Mouse (Mus musculus): ENCODE measurements around the gene Sapcd1. TPM values are rescaled to one million over a fixed set of nuclear protein-coding genes. Genes with fewer than 3 reads are reported as not detected.

Gene Sapcd1
- under 1 TPM; 0.36 to 0.48 TPM for polyA plus RNA-seq (2017; shearing (Covaris generic))

GRCm38 (mm10) chr17:35027277-35028068, at the start of gene Sapcd1:
TSS of gene Sapcd1 (minus strand) at chr17:35028016.

DNA sequence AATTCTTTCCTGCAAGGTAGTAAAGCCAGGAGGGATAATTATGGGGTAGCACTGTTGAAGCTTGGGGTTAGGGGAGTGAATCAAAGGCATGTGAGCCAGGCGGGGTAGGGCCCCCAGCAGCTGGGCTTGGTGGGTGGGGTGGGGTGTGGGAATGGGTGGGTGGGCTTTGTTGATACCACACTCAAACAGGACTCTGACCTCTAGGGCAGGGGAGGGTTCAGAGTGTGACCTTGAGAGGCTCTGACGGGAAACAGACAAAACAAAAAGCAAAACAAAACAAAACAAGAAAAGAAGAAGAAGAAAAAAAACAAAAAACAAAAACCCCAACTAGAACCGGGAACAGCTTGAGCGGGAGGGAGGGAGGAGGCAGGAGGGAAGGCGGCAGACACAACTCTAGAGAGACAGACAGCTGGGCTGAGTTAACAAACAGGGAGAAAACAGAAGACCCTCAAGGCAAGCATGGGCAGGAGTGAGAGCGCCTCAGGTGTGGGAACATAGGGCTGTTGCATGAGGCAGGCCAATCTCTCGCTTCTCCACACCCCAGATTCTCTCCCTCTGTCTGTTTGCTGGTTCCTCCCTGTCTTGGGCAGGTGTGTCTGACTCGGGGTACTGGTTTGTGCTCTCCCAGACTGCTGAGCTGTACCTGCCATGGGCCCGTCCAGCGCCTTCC, 48.8 kb upstream of the Sapcd1 start, which contains the start of gene Ly6g6e:
Ly6g6e (plus strand) TSS at position 396 of the 670 bp plus-strand sequence.

DNA sequence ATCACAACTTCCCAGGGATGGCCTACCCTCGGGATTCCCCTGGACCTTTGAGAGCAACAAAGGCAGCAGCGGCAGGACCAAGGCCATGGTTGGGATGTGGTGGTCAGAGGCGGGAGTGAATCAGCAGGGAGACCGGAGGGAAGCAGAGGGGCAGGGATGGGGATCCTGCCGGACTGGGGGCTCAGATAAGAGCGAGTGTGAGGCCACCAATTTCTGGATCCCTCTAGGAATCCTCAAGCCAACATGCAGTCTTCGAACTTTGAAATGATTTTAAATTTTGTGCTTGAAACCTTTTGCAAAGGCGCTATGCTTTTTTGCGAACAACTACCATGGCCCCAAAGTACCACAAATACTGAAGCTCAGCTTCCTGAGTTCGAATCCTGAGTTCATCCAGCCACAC, 38.3 kb upstream of the Sapcd1 start, which contains the start of gene Mpig6b:
Mpig6b (minus strand) TSS at position 101 of the 400 bp plus-strand sequence.

GRCm38 (mm10) chr17:35064951-35065947, 37.4 kb upstream of the Sapcd1 start, which contains the start of gene Ly6g6c:
TSS of gene Ly6g6c (plus strand) at chr17:35065388.

DNA sequence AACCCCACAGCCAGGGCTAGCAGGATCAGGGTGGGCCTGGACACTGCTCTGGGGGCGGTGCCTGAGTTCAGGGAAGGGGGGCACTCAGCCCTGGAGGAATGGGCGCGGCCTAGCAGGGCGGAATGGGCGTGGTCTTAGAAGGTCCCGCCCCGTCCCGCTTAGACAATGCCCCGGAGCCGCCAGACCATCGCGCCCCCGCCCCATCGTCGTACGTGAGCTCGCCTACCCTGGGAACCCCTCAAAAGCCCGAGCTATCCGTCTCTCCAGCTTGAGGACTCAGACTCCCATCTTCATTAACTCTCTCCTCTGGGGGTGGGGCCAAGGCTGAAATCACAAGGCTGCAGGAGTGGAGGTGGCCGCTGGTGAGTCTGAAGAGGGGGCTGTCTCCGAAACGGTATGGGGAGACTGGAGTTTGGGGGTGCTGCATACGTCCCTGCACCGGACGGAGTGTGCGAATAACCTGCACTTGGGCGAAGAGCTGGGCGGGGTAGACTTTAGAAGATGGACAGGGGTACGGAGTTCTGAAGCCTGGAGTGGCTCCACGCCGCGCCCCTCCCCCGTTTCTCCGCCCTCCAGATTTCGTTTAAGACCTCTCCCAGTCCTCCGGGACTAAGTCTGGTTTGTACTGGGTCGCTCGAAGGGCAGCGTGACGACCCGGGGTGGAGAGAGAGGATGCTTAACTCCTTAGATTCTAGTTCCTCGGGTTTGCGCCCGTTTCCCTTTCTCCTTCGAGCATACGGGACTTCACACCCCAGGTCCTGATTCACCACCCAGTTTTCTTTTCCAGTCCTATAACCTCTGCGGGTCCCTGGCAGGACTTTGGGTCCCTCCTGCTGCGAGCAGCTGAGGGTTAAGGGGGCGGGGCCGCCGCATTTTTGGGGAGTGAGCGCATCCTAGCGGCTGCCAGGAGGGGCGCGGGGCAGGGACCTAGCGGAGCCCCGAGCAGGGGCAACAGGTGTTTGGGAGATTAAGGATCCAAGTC, 31.4 kb upstream of the Sapcd1 start, which contains the start of gene Ddah2:
Ddah2 (plus strand) TSS at position 125 of the 982 bp plus-strand sequence.

GRCm38 (mm10) chr17:35049561-35050016, 21.8 kb upstream of the Sapcd1 start, which contains the start of gene Clic1:
TSS of gene Clic1 (plus strand) at chr17:35049966.

DNA sequence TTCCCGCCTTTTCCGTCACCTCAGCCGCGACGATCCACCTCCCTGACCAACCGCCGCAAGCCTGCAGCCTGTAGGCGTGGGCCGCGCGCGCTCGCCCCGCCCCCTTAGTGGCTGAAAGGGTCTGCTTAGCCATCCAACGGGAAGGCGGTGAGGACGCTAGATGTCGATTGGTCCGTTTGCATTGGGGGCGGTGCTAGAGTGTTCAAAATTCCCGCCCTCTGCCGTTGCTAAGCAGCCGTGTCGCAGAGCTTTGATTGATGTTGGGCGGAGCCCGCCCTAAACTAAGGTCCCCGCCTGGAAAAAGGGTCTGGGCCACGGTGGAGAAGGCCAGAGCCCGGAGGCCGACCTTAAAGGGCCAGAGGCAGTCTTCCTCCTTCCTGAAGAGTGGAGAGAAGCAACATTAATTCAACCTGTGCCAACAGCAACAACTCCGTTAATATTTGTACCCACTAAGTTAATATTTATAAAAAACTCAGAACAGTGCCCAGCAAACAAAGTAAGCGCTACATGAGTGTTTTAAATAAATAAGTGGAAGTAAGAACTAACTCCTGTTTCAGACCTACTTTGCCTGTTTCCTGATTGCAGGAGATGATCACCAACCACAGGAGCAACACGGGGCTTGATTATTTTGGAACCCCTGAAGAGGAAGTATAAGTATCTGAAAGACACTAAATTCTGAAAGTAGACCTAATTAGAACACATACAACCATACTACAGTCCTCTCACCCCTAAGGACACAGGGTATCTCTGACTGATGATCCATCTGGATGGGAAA, 19.1 kb upstream of the Sapcd1 start, which contains the start of gene Msh5:
Msh5 (minus strand) TSS at position 65 of the 775 bp plus-strand sequence.

DNA sequence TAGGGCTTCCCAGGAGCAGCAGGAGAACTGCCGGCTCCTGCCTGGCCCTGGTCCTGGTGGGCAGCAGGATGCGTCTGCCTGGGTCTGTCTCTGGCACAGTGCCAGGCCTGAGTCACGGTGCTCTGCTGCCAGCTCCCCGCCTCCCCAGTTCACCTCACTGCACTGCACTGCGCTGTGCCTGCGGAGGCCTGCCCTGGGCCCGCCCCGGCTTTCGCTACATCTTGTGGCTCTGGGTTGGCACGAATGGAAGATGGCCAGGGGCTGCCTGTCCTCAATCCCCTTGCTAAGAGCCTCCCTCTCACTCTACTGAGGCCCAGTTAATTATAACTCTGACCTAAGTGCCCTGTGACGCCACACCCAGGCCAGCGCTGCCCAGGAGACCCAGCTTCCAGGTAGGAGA, 11.4 kb downstream of the Sapcd1 start, which contains the start of gene Vwa7:
Vwa7 (plus strand) TSS at position 204 of the 400 bp plus-strand sequence.

GRCm38 (mm10) chr17:35000717-35001451, 26.9 kb downstream of the Sapcd1 start, which contains the start of gene Vars:
TSS of gene Vars (plus strand) at chr17:35000987.

DNA sequence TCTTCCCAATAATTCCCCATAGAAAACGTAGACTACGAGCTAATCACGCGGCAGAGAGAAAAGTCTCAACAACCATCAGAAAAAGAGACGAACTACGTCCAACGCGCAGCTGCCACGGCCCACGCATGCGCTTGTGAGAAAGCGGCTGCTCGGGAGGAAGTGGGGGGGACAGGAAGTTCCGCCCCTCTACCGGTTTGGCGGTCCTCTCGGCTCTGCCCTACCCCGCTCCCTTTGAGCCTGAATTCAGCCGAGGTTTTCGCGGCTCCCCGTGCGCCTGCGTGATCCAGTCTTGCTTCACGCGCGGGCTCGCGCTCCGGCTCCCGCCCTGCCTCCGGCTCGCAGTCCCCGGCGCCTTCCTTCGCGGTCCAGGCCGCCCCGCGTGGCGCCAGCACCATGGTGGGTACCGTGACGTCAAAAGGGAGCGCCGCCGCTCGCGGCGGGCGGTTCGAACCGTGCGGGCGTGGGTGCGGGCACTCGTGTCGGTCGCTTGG, 46.1 kb downstream of the Sapcd1 start, which contains the start of gene Lsm2:
Lsm2 (plus strand) TSS at position 173 of the 491 bp plus-strand sequence.

Other genes with a start within 250 kb of the Sapcd1 start
- not detected for gene Cyp21a1, start 223.5 kb downstream of the Sapcd1 start, polyA plus RNA-seq (2017; shearing (Covaris generic))
- 10 to 100 TPM; 37.4 to 47.4 TPM for gene Stk19, start 191.1 kb downstream of the Sapcd1 start, polyA plus RNA-seq (2017; shearing (Covaris generic))
- 10 to 100 TPM; 47.0 to 49.6 TPM for gene Dxo, start 191.0 kb downstream of the Sapcd1 start, polyA plus RNA-seq (2017; shearing (Covaris generic))
- gene Skiv2l, start 177.8 kb downstream of the Sapcd1 start, polyA plus RNA-seq (2017; shearing (Covaris generic)), result 100 to 1,000 TPM in 1 of 2 experiments, 10 to 100 TPM in 1; 81.8 to 107 TPM
- 10 to 100 TPM; 37.9 to 46.0 TPM for gene Nelfe, start 177.6 kb downstream of the Sapcd1 start, polyA plus RNA-seq (2017; shearing (Covaris generic))
- 1 to 10 TPM; 1.8 to 8.9 TPM for gene Cfb, start 165.5 kb downstream of the Sapcd1 start, polyA plus RNA-seq (2017; shearing (Covaris generic))
- gene Zbtb12, start 148.5 kb downstream of the Sapcd1 start, polyA plus RNA-seq (2017; shearing (Covaris generic)), result under 1 TPM; 0.16 to 0.74 TPM
- gene Gm20547, start 146.0 kb downstream of the Sapcd1 start, polyA plus RNA-seq (2017; shearing (Covaris generic)), result not detected
- 1 to 10 TPM; 1.6 to 4.0 TPM for gene C2, start 129.8 kb downstream of the Sapcd1 start, polyA plus RNA-seq (2017; shearing (Covaris generic))
- 10 to 100 TPM; 60.3 to 72.7 TPM for gene Ehmt2, start 129.5 kb downstream of the Sapcd1 start, polyA plus RNA-seq (2017; shearing (Covaris generic))
- not detected for gene Slc44a4, start 113.5 kb downstream of the Sapcd1 start, polyA plus RNA-seq (2017; shearing (Covaris generic))
- gene Neu1, start 96.8 kb downstream of the Sapcd1 start, polyA plus RNA-seq (2017; shearing (Covaris generic)), result 10 to 100 TPM; 55.1 to 60.0 TPM
- 10 to 100 TPM in 1 of 2 experiments, under 1 TPM in 1; 0.70 to 78.1 TPM for gene Hspa1b, start 68.8 kb downstream of the Sapcd1 start, polyA plus RNA-seq (2017; shearing (Covaris generic))
- 1 to 10 TPM in 1 of 2 experiments, not detected in 1; 2.5 TPM for gene Gm20481, start 58.1 kb downstream of the Sapcd1 start, polyA plus RNA-seq (2017; shearing (Covaris generic))
- 10 to 100 TPM in 1 of 2 experiments, not detected in 1; 18.3 TPM for gene Hspa1a, start 55.9 kb downstream of the Sapcd1 start, polyA plus RNA-seq (2017; shearing (Covaris generic))
- under 1 TPM; 0.27 to 0.50 TPM for gene Hspa1l, start 55.3 kb downstream of the Sapcd1 start, polyA plus RNA-seq (2017; shearing (Covaris generic))
- 10 to 100 TPM; 79.0 to 93.1 TPM for gene Lsm2, start 46.2 kb downstream of the Sapcd1 start, polyA plus RNA-seq (2017; shearing (Covaris generic))
- 100 to 1,000 TPM; 126 to 153 TPM for gene Vars, start 27.0 kb downstream of the Sapcd1 start, polyA plus RNA-seq (2017; shearing (Covaris generic))
- gene Vwa7, start 11.4 kb downstream of the Sapcd1 start, polyA plus RNA-seq (2017; shearing (Covaris generic)), result under 1 TPM in 1 of 2 experiments, not detected in 1; 0.52 TPM
- 1 to 10 TPM in 1 of 2 experiments, under 1 TPM in 1; 0.87 to 2.6 TPM for gene Msh5, start 18.7 kb upstream of the Sapcd1 start, polyA plus RNA-seq (2017; shearing (Covaris generic))
- 100 to 1,000 TPM; 647 to 661 TPM for gene Clic1, start 21.9 kb upstream of the Sapcd1 start, polyA plus RNA-seq (2017; shearing (Covaris generic))
- gene Ddah2, start 31.0 kb upstream of the Sapcd1 start, polyA plus RNA-seq (2017; shearing (Covaris generic)), result 1 to 10 TPM in 1 of 2 experiments, under 1 TPM in 1; 0.83 to 2.7 TPM
- not detected for gene Ly6g6c, start 37.4 kb upstream of the Sapcd1 start, polyA plus RNA-seq (2017; shearing (Covaris generic))
- gene Mpig6b, start 38.2 kb upstream of the Sapcd1 start, polyA plus RNA-seq (2017; shearing (Covaris generic)), result not detected
- under 1 TPM in 1 of 2 experiments, not detected in 1; 0.15 TPM for gene Ly6g6e, start 48.9 kb upstream of the Sapcd1 start, polyA plus RNA-seq (2017; shearing (Covaris generic))
- gene Ly6g6d, start 50.0 kb upstream of the Sapcd1 start, polyA plus RNA-seq (2017; shearing (Covaris generic)), result not detected
- under 1 TPM in 1 of 2 experiments, not detected in 1; 0.26 TPM for gene Ly6g6f, start 57.6 kb upstream of the Sapcd1 start, polyA plus RNA-seq (2017; shearing (Covaris generic))
- gene Abhd16a, start 61.2 kb upstream of the Sapcd1 start, polyA plus RNA-seq (2017; shearing (Covaris generic)), result 10 to 100 TPM; 59.7 to 60.5 TPM
- gene Ly6g5c, start 80.3 kb upstream of the Sapcd1 start, polyA plus RNA-seq (2017; shearing (Covaris generic)), result under 1 TPM in 1 of 2 experiments, not detected in 1; 0.36 TPM
- 1 to 10 TPM; 3.4 to 9.5 TPM for gene Ly6g5b, start 87.4 kb upstream of the Sapcd1 start, polyA plus RNA-seq (2017; shearing (Covaris generic))
- gene Gpank1, start 93.4 kb upstream of the Sapcd1 start, polyA plus RNA-seq (2017; shearing (Covaris generic)), result 10 to 100 TPM; 53.8 to 59.4 TPM
- 100 to 1,000 TPM; 351 to 388 TPM for gene Csnk2b, start 94.0 kb upstream of the Sapcd1 start, polyA plus RNA-seq (2017; shearing (Covaris generic))
- 1 to 10 TPM in 1 of 2 experiments, under 1 TPM in 1; 0.88 to 2.4 TPM for gene D17H6S53E, start 98.4 kb upstream of the Sapcd1 start, polyA plus RNA-seq (2017; shearing (Covaris generic))
- under 1 TPM; 0.28 to 0.37 TPM for gene Apom, start 104.0 kb upstream of the Sapcd1 start, polyA plus RNA-seq (2017; shearing (Covaris generic))
- gene Bag6, start 107.2 kb upstream of the Sapcd1 start, polyA plus RNA-seq (2017; shearing (Covaris generic)), result 10 to 100 TPM; 61.6 to 63.2 TPM
- 10 to 100 TPM; 33.4 to 33.5 TPM for gene Prrc2a, start 136.9 kb upstream of the Sapcd1 start, polyA plus RNA-seq (2017; shearing (Covaris generic))
- gene Aif1, start 148.1 kb upstream of the Sapcd1 start, polyA plus RNA-seq (2017; shearing (Covaris generic)), result 10 to 100 TPM in 1 of 2 experiments, 1 to 10 TPM in 1; 5.5 to 18.3 TPM
- 10 to 100 TPM in 1 of 2 experiments, 1 to 10 TPM in 1; 8.9 to 14.6 TPM for gene Lst1, start 160.4 kb upstream of the Sapcd1 start, polyA plus RNA-seq (2017; shearing (Covaris generic))
- gene Ltb, start 166.4 kb upstream of the Sapcd1 start, polyA plus RNA-seq (2017; shearing (Covaris generic)), result 1,000 to 10,000 TPM; 1,461 to 1,672 TPM
- gene Tnf, start 174.0 kb upstream of the Sapcd1 start, polyA plus RNA-seq (2017; shearing (Covaris generic)), result 10 to 100 TPM; 27.9 to 30.5 TPM
- gene Lta, start 177.3 kb upstream of the Sapcd1 start, polyA plus RNA-seq (2017; shearing (Covaris generic)), result 100 to 1,000 TPM in 1 of 2 experiments, 10 to 100 TPM in 1; 94.1 to 110 TPM
- gene Gm16181, start 192.8 kb upstream of the Sapcd1 start, polyA plus RNA-seq (2017; shearing (Covaris generic)), result 1 to 10 TPM in 1 of 2 experiments, not detected in 1; 1.2 TPM
- 1 to 10 TPM; 4.2 to 9.7 TPM for gene Atp6v1g2, start 205.6 kb upstream of the Sapcd1 start, polyA plus RNA-seq (2017; shearing (Covaris generic))
- 10 to 100 TPM; 20.6 to 22.5 TPM for gene Nfkbil1, start 207.8 kb upstream of the Sapcd1 start, polyA plus RNA-seq (2017; shearing (Covaris generic))
- 100 to 1,000 TPM; 227 to 243 TPM for gene Ddx39b, start 213.7 kb upstream of the Sapcd1 start, polyA plus RNA-seq (2017; shearing (Covaris generic))
- 1,000 to 10,000 TPM; 4,556 to 6,565 TPM for gene H2-D1, start 234.7 kb upstream of the Sapcd1 start, polyA plus RNA-seq (2017; shearing (Covaris generic))

All from activated CD4-positive, CD25-positive, alpha-beta regulatory T cell (primary cell).